Mouse (Mus musculus) megakaryocyte, embryonic 14.5 days (primary cell): ENCODE measurements around the gene Cul5.

ENCODE experiments used
- FLI1 ChIP-seq: IDR thresholded peaks from 2 replicates; pipeline ENCODE4 v1.6.1; 2012; ENCODE audit warnings: low read length, inconsistent platforms, mixed read lengths
- GATA1 ChIP-seq: IDR thresholded peaks from 3 replicates; pipeline ENCODE4 v1.6.1; 2012; ENCODE audit warnings: mixed read lengths, low read length, inconsistent platforms, borderline replicate concordance

- TF ChIP-seq GATA1 (no peak), FLI1 (no peak)
Observed at GRCm38 (mm10) chr9:53634796-53635195, 35.0 kb downstream of the Cul5 start.
